Mouse (Mus musculus) midbrain, embryonic 14.5 days (tissue): Measurements from ENCODE around the gene Aen. TPM values are rescaled to one million over a fixed set of nuclear protein-coding genes. Genes with fewer than 3 reads are reported as not detected.

Source experiments
- ATAC-seq: fragments of 200-750 bp; cut with Nextera tagmentation; 2 replicates; pipeline ENCODE4 v1.8.0; 2017; ENCODE audit warnings: moderate number of reproducible peaks, moderate library complexity; ENCODE audit not compliant: low FRiP score, low TSS enrichment
- DNase-seq: peaks from one replicate; pipeline ENCODE4 v3.0.0-alpha.2; 2015
- H3K27ac ChIP-seq: fragments of 300-500 bp; sonication (generic); replicated peaks from 2 replicates; pipeline ENCODE4 v1.5.1; 2014; ENCODE audit warnings: mild to moderate bottlenecking, low read depth, low read length, moderate library complexity
- H3K27me3 ChIP-seq: fragments of 300-500 bp; sonication (generic); 2 replicates; pipeline ENCODE4 v1.6.1; 2014; ENCODE audit warnings: low read length, control low read depth, mixed read lengths; ENCODE audit not compliant: control insufficient read depth, insufficient read depth
- H3K36me3 ChIP-seq: fragments of 300-500 bp; sonication (generic); 2 replicates; pipeline ENCODE4 v1.6.1; 2014; ENCODE audit warnings: low read length, control low read depth; ENCODE audit not compliant: control insufficient read depth, insufficient read depth
- H3K4me1 ChIP-seq: fragments of 300-500 bp; sonication (generic); 2 replicates; pipeline ENCODE4 v1.6.1; 2014; ENCODE audit warnings: mild to moderate bottlenecking, antibody characterized with exemption, low read length, control low read depth; ENCODE audit not compliant: control insufficient read depth, insufficient read depth
- H3K4me2 ChIP-seq: fragments of 300-500 bp; sonication (generic); 2 replicates; pipeline ENCODE4 v1.6.1; 2014; ENCODE audit warnings: mild to moderate bottlenecking, low read length, moderate library complexity
- H3K4me3 ChIP-seq: fragments of 300-500 bp; sonication (generic); replicated peaks from 2 replicates; pipeline ENCODE4 v1.5.1; 2014; ENCODE audit warnings: low read depth, low read length
- H3K9ac ChIP-seq: fragments of 300-500 bp; sonication (generic); replicated peaks from 2 replicates; pipeline ENCODE4 v1.6.1; 2014; ENCODE audit warnings: mild to moderate bottlenecking, low read length, moderate library complexity
- H3K9me3 ChIP-seq: fragments of 300-500 bp; sonication (generic); 2 replicates; pipeline ENCODE4 v1.6.1; 2016; ENCODE audit warnings: low read length, control low read depth, mixed read lengths; ENCODE audit not compliant: control insufficient read depth
- WGBS: fragments of 180-500 bp; shearing (Covaris S2); extraction: QIAGEN DNeasy Blood & Tissue Kit; methylation state at CpG from one replicate; pipeline ENCODE4 v1.1.7; 2014; 5-methylcytosine and 5-hydroxymethylcytosine counted together
- polyA plus RNA-seq: library from polyadenylated mRNA; unstranded; fragments of >200 nt; fragmentation: Nextera tagmentation; extraction: Ambion mirVana; gene quantifications from 2 replicates; pipeline ENCODE4 v1.2.1, GENCODE M21; 2014

The Aen gene
- 33.7 and 39.1 TPM in 2 replicates for polyA plus RNA-seq

DNA sequence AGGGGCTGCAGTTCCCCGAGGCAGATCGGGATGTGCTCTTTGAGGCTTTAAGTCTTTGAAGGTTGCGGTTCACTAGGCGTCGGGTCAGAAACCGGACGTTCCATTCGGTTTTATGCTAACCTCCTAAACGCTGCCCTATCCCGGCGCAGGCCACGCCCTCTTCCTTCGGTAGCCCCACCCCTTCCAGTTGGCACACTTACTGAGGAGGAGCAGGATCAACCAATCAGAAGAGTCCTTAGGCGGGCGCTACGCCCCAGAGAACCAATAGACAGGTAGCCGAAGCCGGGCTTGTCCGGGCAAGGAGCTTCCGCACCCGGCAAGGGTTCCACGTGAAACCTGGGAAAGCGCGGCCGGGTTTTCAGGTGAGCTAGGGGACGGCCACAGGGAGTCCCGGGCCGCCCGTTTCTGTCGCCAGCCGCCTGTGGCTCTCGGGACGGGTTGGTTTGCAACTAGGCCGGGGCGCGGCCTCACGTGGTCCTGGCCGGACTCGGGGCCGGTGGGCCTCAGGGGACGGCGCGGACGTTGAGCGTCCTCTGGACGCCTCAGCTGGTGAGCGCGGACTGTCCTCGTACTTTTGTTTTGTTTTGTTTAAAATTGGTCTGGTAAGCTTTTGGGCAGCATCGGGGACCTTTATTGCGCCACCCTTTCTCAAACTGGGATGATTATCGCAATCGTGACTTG is at the start of gene Aen:
TSS of gene Aen (plus strand) at position 202 of the 681 bp plus-strand sequence.
- DNase-seq = peak; percentile 98
- peak; percentile 99 for ATAC-seq
- peak within 1 kb of the TSS; percentile 60 for H3K9ac ChIP-seq
- H3K4me2 ChIP-seq = peak within 1 kb of the TSS; percentile 87
- H3K9me3 ChIP-seq = no peaks in the 10 kb centered on the region
- peak within 1 kb of the TSS; percentile 83 for H3K4me3 ChIP-seq
- WGBS = under 1% methylated on average over 53 of the region's 53 CpGs
- peaks cover 8% of the 10 kb centered on the region for H3K4me1 ChIP-seq
- no peaks in the 10 kb centered on the region for H3K36me3 ChIP-seq
- no peaks in the 10 kb centered on the region for H3K27me3 ChIP-seq
- no peak within 1 kb of the TSS for H3K27ac ChIP-seq

DNA sequence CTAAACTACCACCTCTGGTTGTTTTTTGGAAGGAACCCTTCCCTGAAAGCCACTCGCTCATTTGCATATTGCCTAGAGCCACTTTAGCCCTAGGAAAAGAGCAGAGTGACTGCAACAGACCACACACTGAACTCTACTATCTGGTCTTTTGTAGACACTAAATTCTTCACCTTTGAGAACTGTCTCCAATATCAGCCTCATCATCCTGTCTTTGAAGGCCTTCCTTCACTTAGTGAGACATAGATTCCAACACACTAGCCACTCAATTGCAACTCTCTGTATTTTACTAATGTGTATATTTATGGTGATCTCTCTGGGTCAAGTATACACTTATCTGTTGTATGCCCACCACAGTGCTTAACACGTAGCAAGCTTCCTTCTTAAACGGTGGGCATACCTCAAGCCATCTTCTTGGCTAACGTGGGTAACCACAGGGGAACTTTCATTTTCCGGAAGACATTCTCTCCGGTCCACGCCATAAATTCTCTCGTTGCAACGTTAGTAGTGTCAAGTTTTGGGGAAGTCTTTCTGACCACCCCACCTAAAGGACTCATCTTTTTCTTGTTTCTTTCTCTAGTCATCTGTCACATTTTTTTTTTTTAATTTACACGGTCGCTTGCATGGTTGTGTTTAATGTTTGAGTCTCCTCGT is 49.5 kb upstream of the Aen start:
- peak overlapping the region; percentile 76 for H3K4me2 ChIP-seq
- peak overlapping the region; percentile 85 for H3K27ac ChIP-seq
- H3K36me3 ChIP-seq = peaks cover 18% of the 10 kb centered on the region
- ATAC-seq = no peak
- no peak for DNase-seq
- H3K9ac ChIP-seq = peak overlapping the region; percentile 97
- H3K27me3 ChIP-seq = no peaks in the 10 kb centered on the region
- H3K9me3 ChIP-seq = no peaks in the 10 kb centered on the region
- H3K4me1 ChIP-seq = peaks cover 11% of the 10 kb centered on the region
- WGBS = 35% methylated on average over 12 of the region's 12 CpGs
- H3K4me3 ChIP-seq = peak overlapping the region; percentile 96

DNA sequence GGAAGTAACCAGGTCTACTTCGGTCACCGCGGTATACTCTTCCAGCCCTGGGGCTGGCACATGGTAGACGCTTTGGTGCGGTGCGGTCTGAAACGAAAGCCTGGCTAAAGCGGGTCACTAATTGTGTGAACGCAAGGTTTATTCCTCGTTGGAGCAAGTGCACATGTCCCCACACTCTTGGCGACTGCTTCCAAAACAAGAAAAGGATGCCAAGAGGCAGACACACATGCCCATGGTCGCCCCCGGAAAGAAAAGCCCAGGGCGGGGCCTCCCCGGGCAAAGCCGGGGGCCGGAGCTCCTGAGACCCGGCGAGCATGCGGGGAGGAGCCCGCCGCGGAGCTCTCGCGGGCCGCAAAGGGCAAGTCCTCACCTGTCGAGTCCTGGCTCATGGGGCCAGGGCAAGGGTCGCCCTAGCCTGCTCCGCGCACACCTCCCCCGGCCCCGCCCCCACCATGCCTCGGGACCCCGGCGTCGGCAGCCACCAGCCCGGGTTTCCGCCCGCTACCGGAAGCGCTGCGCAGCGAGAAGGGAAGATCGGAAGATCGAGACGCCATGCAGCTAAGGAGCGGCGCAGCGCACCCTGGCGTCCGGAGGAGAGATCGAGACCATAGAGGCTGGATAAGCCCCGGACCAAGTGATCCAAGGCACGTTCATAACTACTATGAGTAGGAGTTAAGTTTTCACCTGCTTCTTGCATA is 48.8 kb upstream of the Aen start, which contains the start of gene Det1:
TSS of gene Det1 (minus strand) at position 527 of the 698 bp plus-strand sequence.
- Histone ChIP-seq H3K36me3 (peaks cover 17% of the 10 kb centered on the region), H3K4me2 (peak within 1 kb of the TSS; percentile 76), H3K27ac (peak within 1 kb of the TSS; percentile 85), H3K4me1 (peaks cover 11% of the 10 kb centered on the region), H3K9me3 (no peaks in the 10 kb centered on the region), H3K27me3 (no peaks in the 10 kb centered on the region), H3K4me3 (peak within 1 kb of the TSS; percentile 96), H3K9ac (peak within 1 kb of the TSS; percentile 97)
- under 1% methylated on average over 54 of the region's 54 CpGs for WGBS
- ATAC-seq (peak; percentile 92), DNase-seq (peak; percentile 97)

DNA sequence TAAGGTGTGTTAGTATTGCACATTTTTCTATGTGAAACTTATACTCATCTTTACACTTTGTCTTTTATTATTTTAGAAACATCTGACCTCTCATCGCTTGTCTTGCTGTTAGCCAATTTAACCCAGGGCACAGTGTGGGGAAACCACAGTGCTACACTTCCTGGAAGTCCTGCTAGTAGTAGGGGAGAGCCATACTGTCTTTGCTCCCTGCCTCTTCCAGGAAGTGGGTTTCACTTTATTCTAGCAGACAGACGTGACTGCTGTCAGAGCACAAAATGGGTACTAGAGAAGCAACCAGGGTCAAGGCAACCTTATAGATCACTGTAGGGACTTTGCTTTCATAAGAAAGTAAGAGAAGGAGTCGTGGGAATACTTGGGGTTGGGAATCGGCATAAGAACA is 41.6 kb upstream of the Aen start:
- H3K36me3 ChIP-seq = no peaks in the 10 kb centered on the region
- H3K4me1 ChIP-seq = no peaks in the 10 kb centered on the region
- H3K4me3 ChIP-seq = no peak overlapping the region
- no peak overlapping the region for H3K27ac ChIP-seq
- WGBS = 76% methylated on average over 4 of the region's 4 CpGs
- ATAC-seq (no peak), DNase-seq (no peak)
- no peak overlapping the region for H3K9ac ChIP-seq
- H3K4me2 ChIP-seq = no peak overlapping the region
- H3K9me3 ChIP-seq = no peaks in the 10 kb centered on the region
- no peaks in the 10 kb centered on the region for H3K27me3 ChIP-seq

DNA sequence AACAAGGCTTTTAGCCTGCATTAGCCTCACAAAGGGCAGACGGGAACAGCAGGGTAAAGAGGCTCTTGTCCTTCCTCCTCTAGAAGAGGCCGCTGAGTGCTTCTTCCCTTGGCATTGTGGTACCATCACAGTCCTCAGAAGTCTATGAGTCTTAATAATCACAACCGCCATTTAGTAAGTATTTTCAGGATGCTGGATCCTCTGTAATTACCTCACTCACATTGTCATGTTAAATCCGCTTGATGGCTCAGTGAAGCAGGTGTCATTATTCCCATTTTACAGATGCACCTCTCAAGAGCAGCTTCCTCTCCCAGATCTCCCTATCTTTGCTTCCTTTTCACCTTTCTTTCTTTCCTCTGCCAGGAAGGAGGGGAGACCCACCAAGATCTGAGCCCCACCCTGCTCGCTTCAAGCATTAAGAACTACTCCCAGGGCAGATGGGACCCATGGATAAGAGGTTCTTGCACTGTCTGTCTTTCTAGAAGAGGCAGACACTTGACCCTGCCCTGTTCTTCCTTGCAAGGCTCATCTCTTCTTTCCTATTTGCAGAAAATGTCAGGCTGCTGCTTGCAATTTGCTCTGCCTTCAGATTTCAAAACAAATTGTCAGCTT is 40.5 kb upstream of the Aen start:
- Histone ChIP-seq H3K4me3 (no peak overlapping the region), H3K9ac (no peak overlapping the region), H3K4me2 (no peak overlapping the region), H3K4me1 (no peaks in the 10 kb centered on the region), H3K27ac (no peak overlapping the region), H3K36me3 (no peaks in the 10 kb centered on the region), H3K9me3 (no peaks in the 10 kb centered on the region), H3K27me3 (no peaks in the 10 kb centered on the region)
- ATAC-seq (no peak), DNase-seq (no peak)
- 66% methylated on average over 5 of the region's 5 CpGs for WGBS

DNA sequence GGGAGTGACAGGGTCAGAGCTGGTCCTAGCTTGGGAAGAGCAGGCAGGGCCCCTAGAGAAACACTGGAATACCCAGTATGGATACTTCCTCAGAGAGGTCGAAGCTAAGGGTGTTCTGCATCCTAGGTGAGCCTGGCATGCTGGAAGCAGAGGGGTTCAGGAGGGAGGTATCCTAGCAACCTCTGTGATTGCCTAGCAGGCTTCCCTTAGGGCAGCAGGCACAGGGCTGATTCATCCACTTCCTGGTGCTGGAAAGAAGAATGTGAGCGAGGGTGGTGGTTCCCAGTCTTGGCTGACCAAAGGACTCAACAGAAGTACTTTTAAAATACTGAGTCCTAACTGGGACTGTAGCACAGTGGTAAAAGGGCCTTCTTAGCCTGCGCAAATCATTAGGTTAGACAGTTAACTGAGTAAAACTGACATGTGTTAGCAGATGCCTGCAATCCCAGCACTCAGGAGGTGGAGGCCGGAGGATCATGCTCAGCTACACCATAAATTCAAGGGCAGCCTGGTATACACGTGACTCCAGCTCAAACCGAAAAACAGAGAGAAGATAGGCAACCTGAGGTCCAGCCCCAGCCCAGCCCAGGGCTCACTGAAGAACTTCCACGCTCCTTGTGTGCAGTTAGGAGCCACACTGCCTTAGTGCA is 31.7 kb upstream of the Aen start:
- H3K27me3 ChIP-seq = no peaks in the 10 kb centered on the region
- H3K4me3 ChIP-seq = no peak overlapping the region
- no peak overlapping the region for H3K27ac ChIP-seq
- no peak for DNase-seq
- ATAC-seq = no peak
- H3K9me3 ChIP-seq = no peaks in the 10 kb centered on the region
- 0 out of 2 replicates have a peak, but pooled peaks cover 3% of the 10 kb centered on the region for H3K4me1 ChIP-seq
- H3K4me2 ChIP-seq = no peak overlapping the region
- no peaks in the 10 kb centered on the region for H3K36me3 ChIP-seq
- H3K9ac ChIP-seq = no peak overlapping the region
- WGBS = 73% methylated on average over 7 of the region's 7 CpGs

DNA sequence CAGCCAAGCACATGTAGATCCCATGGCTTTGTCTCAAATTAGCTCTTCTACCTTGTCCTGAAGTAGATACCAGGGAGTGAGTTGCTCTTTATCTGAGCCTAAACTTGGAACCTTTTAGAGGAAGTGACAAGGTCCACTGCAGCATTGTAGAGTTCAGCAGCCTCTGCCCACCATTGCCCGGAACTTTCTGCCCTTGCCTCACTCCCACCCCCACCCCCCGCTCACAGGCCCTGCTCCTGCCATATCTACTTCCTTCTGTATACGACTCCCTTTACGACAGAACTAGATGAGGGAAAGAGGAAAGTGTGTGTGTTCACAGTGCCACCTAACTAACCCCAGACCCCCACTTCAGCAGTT is 31.2 kb upstream of the Aen start:
- Histone ChIP-seq H3K9ac (no peak overlapping the region), H3K9me3 (no peaks in the 10 kb centered on the region), H3K4me3 (no peak overlapping the region), H3K4me1 (0 out of 2 replicates have a peak, but pooled peaks cover 3% of the 10 kb centered on the region), H3K4me2 (no peak overlapping the region), H3K27me3 (no peaks in the 10 kb centered on the region), H3K27ac (no peak overlapping the region), H3K36me3 (no peaks in the 10 kb centered on the region)
- ATAC-seq (no peak), DNase-seq (no peak)
- 92% methylated on average over 4 of the region's 4 CpGs for WGBS

DNA sequence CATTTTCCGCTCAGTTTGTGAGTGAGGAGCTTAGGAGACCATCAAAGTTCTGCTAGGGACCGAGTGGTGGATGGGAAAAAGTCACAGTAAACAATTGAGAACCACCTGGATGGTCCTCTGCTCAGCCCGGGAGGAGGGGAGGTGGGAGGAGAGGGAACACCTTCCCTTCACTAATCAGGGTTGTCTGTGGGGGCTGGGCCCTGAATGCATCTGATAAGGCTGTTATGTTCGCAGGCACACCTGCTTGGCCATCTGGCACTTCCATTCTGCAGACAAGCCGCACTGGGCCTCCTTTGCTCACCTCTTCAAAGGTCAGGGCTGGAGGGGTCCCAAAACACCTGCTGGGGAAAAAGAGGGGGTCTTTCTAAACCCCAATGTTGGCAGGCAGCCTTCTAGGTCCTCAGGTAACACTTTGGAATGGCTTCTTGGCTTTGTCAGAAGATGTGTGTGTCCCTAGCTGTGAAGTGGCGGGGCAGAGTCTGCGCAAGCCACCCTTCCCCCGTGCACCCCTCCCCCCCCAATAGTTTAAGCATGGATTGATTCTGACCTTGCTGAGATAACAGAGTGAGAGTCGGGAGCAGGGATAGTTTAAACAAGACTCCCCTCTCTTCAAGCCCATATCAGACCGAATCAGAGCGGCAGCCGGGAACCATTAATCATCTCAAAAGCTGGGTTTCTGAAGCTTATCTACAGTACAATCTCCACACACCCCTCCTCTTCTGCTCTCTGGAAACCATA is 30.3 kb upstream of the Aen start:
- Histone ChIP-seq H3K4me1 (0 out of 2 replicates have a peak, but pooled peaks cover 3% of the 10 kb centered on the region), H3K4me3 (no peak overlapping the region), H3K9ac (no peak overlapping the region), H3K27me3 (no peaks in the 10 kb centered on the region), H3K4me2 (no peak overlapping the region), H3K36me3 (no peaks in the 10 kb centered on the region), H3K9me3 (no peaks in the 10 kb centered on the region), H3K27ac (no peak overlapping the region)
- 70% methylated on average over 12 of the region's 12 CpGs for WGBS
- ATAC-seq (no peak), DNase-seq (no peak)
